Mouse (Mus musculus) liver, embryonic 14.5 days (tissue): ENCODE results near the gene Gm5416.

ENCODE experiments used
- CTCF ChIP-seq: IDR thresholded peaks from 2 replicates; pipeline ENCODE4 v1.5.1; 2016; ENCODE audit warnings: antibody characterized with exemption, low read depth, control low read depth
- EP300 ChIP-seq: IDR thresholded peaks from 2 replicates; pipeline ENCODE4 v1.6.1; 2016; ENCODE audit warnings: antibody characterized with exemption, low read depth

DNA sequence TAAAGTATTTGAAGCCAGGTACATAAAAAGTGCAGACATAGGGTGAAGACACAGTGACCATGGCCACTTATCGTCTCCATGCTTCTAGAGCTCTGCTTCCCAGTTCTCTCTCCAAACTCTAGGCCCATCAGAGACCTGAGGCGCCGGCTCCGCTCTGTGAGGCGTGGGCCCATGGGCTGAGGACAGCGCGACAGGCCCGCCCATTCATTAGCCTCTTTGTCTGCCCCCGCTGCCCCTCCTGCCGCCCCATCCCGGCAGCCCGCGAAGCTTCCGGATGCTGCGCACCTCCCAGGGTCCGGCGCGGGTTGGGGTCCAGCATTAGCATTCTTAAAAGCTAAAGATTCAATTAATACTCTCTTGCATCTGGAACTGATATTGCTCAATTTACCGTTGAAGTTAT, 11.0 kb upstream of the Gm5416 start:
- TF ChIP-seq CTCF (no peak), EP300 (no peak)
